Mouse (Mus musculus): ENCODE measurements around the gene Gm20696.

DNA sequence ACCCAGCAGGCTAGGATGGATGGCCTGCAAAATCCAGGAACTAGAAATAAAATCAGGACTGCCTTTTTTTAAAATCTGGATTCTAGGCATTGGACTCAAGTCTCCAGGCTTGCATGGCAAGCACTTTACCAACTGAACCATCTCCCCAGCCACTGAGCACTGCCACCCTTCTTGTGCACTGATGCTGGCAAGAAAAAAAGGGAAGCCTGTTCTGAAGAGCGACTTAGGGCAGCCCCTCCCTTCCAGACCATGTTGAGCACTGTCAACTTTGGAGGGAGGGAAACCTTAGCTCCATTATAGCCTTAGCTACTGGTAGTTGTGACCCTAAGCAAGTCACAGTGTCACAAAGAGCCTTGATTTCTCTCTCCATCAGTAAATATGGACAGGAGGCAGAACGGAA, 308.7 kb downstream of the Gm20696 start:
- TF ChIP-seq ZC3H11A (IDR thresholded peaks at IDR 0.05; ENCODE audit: low read depth, low read length) (no peak), MEF2A (IDR thresholded peaks at IDR 0.05; ENCODE audit: borderline replicate concordance, low read depth, low read length) (no peak), CTCF (conservative IDR thresholded peaks at IDR 0.05 in 1 of 2, IDR thresholded peaks at IDR 0.05 in 1 of 2; ENCODE audit: low read depth in 2 of 2, low read length in 2 of 2) (no peak), ETS1 (conservative IDR thresholded peaks at IDR 0.05; ENCODE audit: low read depth, low read length) (no peak), EP300 (IDR thresholded peaks at IDR 0.05; ENCODE audit: low read length) (no peak), PAX5 (IDR thresholded peaks at IDR 0.05; ENCODE audit: low read length) (no peak), E2F4 (IDR thresholded peaks at IDR 0.05; ENCODE audit: insufficient replicate concordance, low read depth, low read length) (no peak), POLR2A (IDR thresholded peaks at IDR 0.05; ENCODE audit: low read depth, low read length) (no peak), TBP (conservative IDR thresholded peaks at IDR 0.05; ENCODE audit: low read depth, low read length) (no peak), POLR2AphosphoS2 (IDR thresholded peaks at IDR 0.05; ENCODE audit: low read depth, low read length) (no peak), HCFC1 (IDR thresholded peaks at IDR 0.05; ENCODE audit: low read depth, low read length) (no peak), MAZ (IDR thresholded peaks at IDR 0.05; ENCODE audit: low read depth, low read length) (no peak)
